Mouse (Mus musculus): ENCODE data around the gene AI481877.

DNA sequence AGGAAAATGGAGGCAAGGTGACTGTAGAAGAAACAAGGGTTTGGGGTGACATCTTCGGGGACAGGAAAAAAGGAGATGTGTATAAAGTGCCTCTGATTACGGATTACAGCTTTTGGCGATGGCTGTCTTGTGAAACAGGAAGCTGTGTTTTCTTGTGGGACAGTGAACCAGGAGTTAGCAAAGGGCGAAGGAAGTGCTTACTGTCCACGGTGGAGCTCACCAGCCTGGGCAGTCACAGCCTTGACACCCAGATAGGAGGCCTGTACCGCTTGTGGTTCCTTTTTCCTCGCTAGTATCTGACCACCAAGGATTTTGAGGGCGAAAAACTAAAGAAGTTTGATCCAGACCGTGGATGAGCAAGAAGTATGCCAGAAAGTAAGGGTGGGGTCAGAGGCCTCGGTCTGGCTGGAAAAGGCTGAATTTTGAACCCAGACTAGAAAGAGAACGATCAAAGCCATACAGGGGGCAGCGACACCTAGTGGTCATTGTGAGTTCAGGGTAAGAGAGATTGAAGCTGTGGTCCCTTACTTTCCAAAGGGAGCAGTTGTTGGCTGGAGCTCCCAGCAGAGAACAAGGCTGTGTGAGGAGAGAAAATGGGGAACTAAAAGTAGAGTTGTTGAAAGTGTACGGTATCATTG, 102.2 kb downstream of the AI481877 start:
- TF ChIP-seq CTCF (IDR thresholded peaks at IDR 0.05; ENCODE audit: low read depth, low read length) (peak; percentile 56), EP300 (IDR thresholded peaks at IDR 0.05; ENCODE audit: insufficient read depth, low read depth, low read length) (no peak)
